Mouse (Mus musculus): Measurements from ENCODE around the gene S100a11. TPM values are rescaled to one million over a fixed set of nuclear protein-coding genes. Genes with fewer than 3 reads are reported as not detected.
A peak's percentile ranks its signal among the peaks of the same experiment; 100 is the strongest.

The S100a11 gene
- polyA plus RNA-seq, 1 experiment from 2014 or later, result 218 TPM

- no peak for ATAC-seq (ENCODE audit: low FRiP score)
- no peak overlapping the region for H3K4me3 ChIP-seq (replicated peaks; ENCODE audit: low read length)
- H3K36me3 ChIP-seq (replicated peaks; ENCODE audit: control insufficient read depth, insufficient read depth), result no peaks in the 10 kb centered on the region
- H3K4me1 ChIP-seq (replicated peaks; ENCODE audit: control insufficient read depth, insufficient read depth, low read length), result no peaks in the 10 kb centered on the region; the same call in 1 of the 2 replicates
- no peaks in the 10 kb centered on the region for H3K27me3 ChIP-seq (ENCODE audit: control insufficient read depth, insufficient read depth, low read length)
- H3K27ac ChIP-seq, result no peak overlapping the region
- 93% methylated on average over 2 of the region's 2 CpGs for WGBS
- H3K4me2 ChIP-seq (replicated peaks), result no peak overlapping the region
- no peak for DNase-seq (ENCODE audit: low spot score)
- no peak overlapping the region for H3K9ac ChIP-seq
- no peaks in the 10 kb centered on the region for H3K9me3 ChIP-seq (ENCODE audit: control insufficient read depth, low read length)
These were observed 2.9 kb upstream of the S100a11 start for GRCm38 (mm10) chr3:93517343-93517742.

DNA sequence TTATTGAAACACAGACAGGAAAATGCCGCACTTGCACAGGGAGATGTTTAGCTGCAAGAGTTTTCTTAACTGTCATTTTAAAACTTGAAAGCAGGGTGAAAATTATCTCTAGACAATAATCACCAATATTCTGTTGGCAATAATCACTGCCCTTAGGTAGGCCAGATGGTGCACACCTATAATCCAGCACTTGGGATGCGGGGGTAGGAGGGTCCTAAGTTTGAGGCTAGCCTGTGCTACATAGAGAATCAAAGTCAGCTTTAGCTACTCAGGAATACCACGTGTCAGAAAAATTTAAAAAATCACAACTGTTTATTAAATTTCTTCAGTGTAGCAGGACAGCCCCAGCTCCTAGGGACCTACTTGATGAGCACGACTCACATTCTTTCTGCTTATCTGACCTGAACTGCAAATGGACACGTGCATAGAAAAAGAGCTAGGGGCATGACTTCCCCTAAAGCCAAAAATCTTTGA, 395 bp upstream of the S100a11 start:
- Histone ChIP-seq H3K27ac (no peak overlapping the region), H3K4me1 (replicated peaks; ENCODE audit: control insufficient read depth, insufficient read depth, low read length) (no peaks in the 10 kb centered on the region; the same call in 1 of the 2 replicates), H3K27me3 (ENCODE audit: control insufficient read depth, insufficient read depth, low read length) (no peaks in the 10 kb centered on the region), H3K9me3 (ENCODE audit: control insufficient read depth, low read length) (no peaks in the 10 kb centered on the region), H3K9ac (no peak overlapping the region), H3K36me3 (replicated peaks; ENCODE audit: control insufficient read depth, insufficient read depth) (no peaks in the 10 kb centered on the region), H3K4me3 (replicated peaks; ENCODE audit: low read length) (peak overlapping the region; percentile 45), H3K4me2 (replicated peaks) (peak overlapping the region; percentile 78)
- no peak for ATAC-seq (ENCODE audit: low FRiP score)
- no peak for DNase-seq (ENCODE audit: low spot score)
- WGBS, result 55% methylated on average over 5 of the region's 5 CpGs

DNA sequence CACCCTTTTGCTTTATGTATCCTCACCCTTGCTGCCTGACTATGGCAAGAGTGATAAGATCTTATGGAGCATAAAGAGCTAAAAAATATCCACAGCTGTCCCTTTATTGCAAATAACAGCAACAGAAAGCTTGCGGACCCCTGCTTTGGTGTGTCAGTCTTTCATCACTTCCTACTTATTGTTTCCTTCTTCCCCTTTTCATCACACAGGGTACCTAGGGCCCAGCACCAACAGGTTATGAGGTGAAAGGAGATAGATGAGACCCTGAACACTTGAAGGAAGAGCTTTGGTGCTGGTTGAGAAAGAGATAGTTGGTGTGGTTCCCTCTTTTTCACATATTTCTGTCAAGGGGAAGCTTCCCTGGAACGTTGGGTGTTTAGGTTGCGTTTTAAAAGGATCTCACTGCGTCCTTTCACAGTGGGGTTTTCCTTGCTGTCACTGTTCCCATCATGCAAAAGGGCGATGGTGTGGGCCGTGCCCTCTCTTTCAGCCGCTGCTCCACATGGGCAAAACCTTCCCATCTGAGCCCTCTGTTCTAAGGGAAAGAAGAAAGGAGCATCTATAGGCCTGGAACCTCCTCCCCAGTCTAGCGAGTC, 1.3 kb downstream of the S100a11 start:
- no peaks in the 10 kb centered on the region for H3K27me3 ChIP-seq (ENCODE audit: control insufficient read depth, insufficient read depth, low read length)
- no peaks in the 10 kb centered on the region for H3K9me3 ChIP-seq (ENCODE audit: control insufficient read depth, low read length)
- no peak overlapping the region for H3K27ac ChIP-seq
- H3K4me1 ChIP-seq (replicated peaks; ENCODE audit: control insufficient read depth, insufficient read depth, low read length), result no peaks in the 10 kb centered on the region; the same call in 1 of the 2 replicates
- no peak for DNase-seq (ENCODE audit: low spot score)
- no peaks in the 10 kb centered on the region for H3K36me3 ChIP-seq (replicated peaks; ENCODE audit: control insufficient read depth, insufficient read depth)
- 0 out of 2 replicates have a peak overlapping the region, but pooled peaks have one; percentile 45 for H3K4me3 ChIP-seq (replicated peaks; ENCODE audit: low read length)
- peak overlapping the region; percentile 78 for H3K4me2 ChIP-seq (replicated peaks)
- WGBS, result 84% methylated on average over 8 of the region's 8 CpGs
- no peak overlapping the region for H3K9ac ChIP-seq
- ATAC-seq (ENCODE audit: low FRiP score), result no peak

GRCm38 (mm10) chr3:93522611-93523010, 2.3 kb downstream of the S100a11 start:
- Histone ChIP-seq H3K27ac (no peak overlapping the region), H3K4me3 (replicated peaks; ENCODE audit: low read length) (no peak overlapping the region), H3K27me3 (ENCODE audit: control insufficient read depth, insufficient read depth, low read length) (no peaks in the 10 kb centered on the region), H3K36me3 (replicated peaks; ENCODE audit: control insufficient read depth, insufficient read depth) (no peaks in the 10 kb centered on the region), H3K9ac (no peak overlapping the region), H3K4me2 (replicated peaks) (no peak overlapping the region), H3K4me1 (replicated peaks; ENCODE audit: control insufficient read depth, insufficient read depth, low read length) (no peaks in the 10 kb centered on the region; the same call in 1 of the 2 replicates), H3K9me3 (ENCODE audit: control insufficient read depth, low read length) (no peaks in the 10 kb centered on the region)
- peak; percentile 69 for DNase-seq (ENCODE audit: low spot score)
- ATAC-seq (ENCODE audit: low FRiP score), result no peak
- WGBS, result 44% methylated on average over 7 of the region's 7 CpGs

DNA sequence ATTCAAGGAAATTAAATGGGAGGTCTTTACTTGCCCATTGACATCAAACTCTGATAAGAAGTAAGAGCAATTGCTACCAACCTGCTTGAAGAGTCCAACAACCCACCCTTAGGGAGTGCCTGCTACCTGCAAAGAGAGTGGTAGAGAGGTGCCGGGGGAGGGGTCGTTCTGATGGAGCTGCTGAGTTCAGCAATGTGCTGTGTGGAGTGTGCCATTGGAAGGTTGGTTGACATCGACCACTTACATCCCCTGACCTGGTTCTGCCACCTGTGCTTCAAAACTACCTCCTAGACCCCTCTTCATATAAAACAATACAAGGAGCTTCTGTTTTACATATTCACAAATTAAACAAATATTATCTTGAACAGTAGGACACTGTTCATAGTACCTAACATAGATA, 7.0 kb downstream of the S100a11 start:
- Histone ChIP-seq H3K36me3 (replicated peaks; ENCODE audit: control insufficient read depth, insufficient read depth) (no peaks in the 10 kb centered on the region), H3K9me3 (ENCODE audit: control insufficient read depth, low read length) (no peaks in the 10 kb centered on the region), H3K4me3 (replicated peaks; ENCODE audit: low read length) (no peak overlapping the region), H3K27me3 (ENCODE audit: control insufficient read depth, insufficient read depth, low read length) (no peaks in the 10 kb centered on the region), H3K9ac (no peak overlapping the region), H3K27ac (no peak overlapping the region), H3K4me1 (replicated peaks; ENCODE audit: control insufficient read depth, insufficient read depth, low read length) (no peaks in the 10 kb centered on the region), H3K4me2 (replicated peaks) (no peak overlapping the region)
- DNase-seq (ENCODE audit: low spot score) (no peak), ATAC-seq (ENCODE audit: low FRiP score) (no peak)
- WGBS, result 93% methylated on average over 3 of the region's 3 CpGs

GRCm38 (mm10) chr3:93528807-93529206, 8.5 kb downstream of the S100a11 start:
- Histone ChIP-seq H3K4me1 (replicated peaks; ENCODE audit: control insufficient read depth, insufficient read depth, low read length) (no peaks in the 10 kb centered on the region), H3K9me3 (ENCODE audit: control insufficient read depth, low read length) (no peaks in the 10 kb centered on the region), H3K36me3 (replicated peaks; ENCODE audit: control insufficient read depth, insufficient read depth) (no peaks in the 10 kb centered on the region), H3K4me2 (replicated peaks) (no peak overlapping the region), H3K27ac (no peak overlapping the region), H3K4me3 (replicated peaks; ENCODE audit: low read length) (no peak overlapping the region), H3K27me3 (ENCODE audit: control insufficient read depth, insufficient read depth, low read length) (no peaks in the 10 kb centered on the region), H3K9ac (no peak overlapping the region)
- no peak for DNase-seq (ENCODE audit: low spot score)
- no peak for ATAC-seq (ENCODE audit: low FRiP score)
- WGBS, result 85% methylated on average over 5 of the region's 5 CpGs

DNA sequence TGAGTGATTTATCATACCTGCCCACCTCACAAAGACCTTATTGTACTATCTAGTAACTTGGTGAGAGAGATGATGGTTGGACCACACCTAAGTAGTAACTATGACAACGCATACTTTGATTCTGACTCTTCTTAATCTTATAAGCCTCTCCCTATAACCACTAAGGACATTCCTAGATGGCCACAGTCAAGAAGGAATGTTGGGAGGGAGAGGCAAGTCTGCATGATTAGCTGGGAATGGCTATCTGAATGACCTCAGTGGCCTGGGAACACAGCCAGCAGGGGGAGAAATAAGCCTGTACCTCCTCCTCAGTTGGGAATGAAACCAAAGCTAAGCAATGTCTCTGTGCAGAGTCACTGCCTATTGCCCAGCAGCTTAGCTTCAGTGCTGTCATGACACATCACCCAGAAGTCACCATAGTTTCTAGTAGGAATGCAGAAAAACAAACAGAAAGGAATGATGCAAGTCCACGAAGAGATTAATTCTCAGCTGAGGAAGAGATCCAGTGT, 16.8 kb downstream of the S100a11 start:
- DNase-seq (ENCODE audit: low spot score) (no peak), ATAC-seq (ENCODE audit: low FRiP score) (no peak)
- WGBS, result 52% methylated on average over 2 of the region's 2 CpGs
- H3K4me1 ChIP-seq (replicated peaks; ENCODE audit: control insufficient read depth, insufficient read depth, low read length), result no peaks in the 10 kb centered on the region
- no peaks in the 10 kb centered on the region for H3K36me3 ChIP-seq (replicated peaks; ENCODE audit: control insufficient read depth, insufficient read depth)
- H3K9ac ChIP-seq, result no peak overlapping the region
- no peak overlapping the region for H3K4me3 ChIP-seq (replicated peaks; ENCODE audit: low read length)
- no peak overlapping the region for H3K4me2 ChIP-seq (replicated peaks)
- H3K27ac ChIP-seq, result no peak overlapping the region
- no peaks in the 10 kb centered on the region for H3K27me3 ChIP-seq (ENCODE audit: control insufficient read depth, insufficient read depth, low read length)
- no peaks in the 10 kb centered on the region for H3K9me3 ChIP-seq (ENCODE audit: control insufficient read depth, low read length)

GRCm38 (mm10) chr3:93538486-93538885, 18.2 kb downstream of the S100a11 start:
- DNase-seq (ENCODE audit: low spot score) (no peak), ATAC-seq (ENCODE audit: low FRiP score) (no peak)
- no peak overlapping the region for H3K4me3 ChIP-seq (replicated peaks; ENCODE audit: low read length)
- H3K36me3 ChIP-seq (replicated peaks; ENCODE audit: control insufficient read depth, insufficient read depth), result no peaks in the 10 kb centered on the region
- 83% methylated on average over 2 of the region's 2 CpGs for WGBS
- H3K9ac ChIP-seq, result no peak overlapping the region
- no peak overlapping the region for H3K4me2 ChIP-seq (replicated peaks)
- H3K27ac ChIP-seq, result no peak overlapping the region
- no peaks in the 10 kb centered on the region for H3K9me3 ChIP-seq (ENCODE audit: control insufficient read depth, low read length)
- no peaks in the 10 kb centered on the region for H3K4me1 ChIP-seq (replicated peaks; ENCODE audit: control insufficient read depth, insufficient read depth, low read length)
- no peaks in the 10 kb centered on the region for H3K27me3 ChIP-seq (ENCODE audit: control insufficient read depth, insufficient read depth, low read length)

DNA sequence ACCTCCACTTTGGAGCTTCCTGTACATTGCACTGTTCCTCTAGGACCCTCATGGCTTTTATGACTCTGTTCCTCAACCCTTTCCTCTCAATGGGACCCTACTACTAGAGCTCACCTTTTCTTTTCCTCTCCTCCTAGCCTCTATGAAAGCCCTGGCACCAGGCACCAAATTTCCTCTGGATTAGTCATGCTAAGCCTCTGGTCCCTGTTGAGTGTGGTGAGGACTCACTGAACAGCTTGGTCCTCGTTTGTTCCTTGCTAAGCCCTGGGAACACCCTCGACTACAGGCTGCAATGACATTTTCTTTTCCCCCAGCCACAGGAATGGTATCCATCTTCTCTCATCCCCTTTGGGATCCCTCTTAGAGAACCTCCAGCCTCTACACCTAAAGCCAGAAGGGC, 21.2 kb downstream of the S100a11 start:
- H3K36me3 ChIP-seq (replicated peaks; ENCODE audit: control insufficient read depth, insufficient read depth), result no peaks in the 10 kb centered on the region
- no peaks in the 10 kb centered on the region for H3K9me3 ChIP-seq (ENCODE audit: control insufficient read depth, low read length)
- H3K27ac ChIP-seq, result no peak overlapping the region
- no peaks in the 10 kb centered on the region for H3K4me1 ChIP-seq (replicated peaks; ENCODE audit: control insufficient read depth, insufficient read depth, low read length)
- no peak overlapping the region for H3K4me3 ChIP-seq (replicated peaks; ENCODE audit: low read length)
- no peak overlapping the region for H3K4me2 ChIP-seq (replicated peaks)
- ATAC-seq (ENCODE audit: low FRiP score), result no peak
- DNase-seq (ENCODE audit: low spot score), result no peak
- H3K27me3 ChIP-seq (ENCODE audit: control insufficient read depth, insufficient read depth, low read length), result no peaks in the 10 kb centered on the region
- H3K9ac ChIP-seq, result no peak overlapping the region
- 79% methylated on average over 2 of the region's 2 CpGs for WGBS
